Mouse (Mus musculus) 3T3-L1 (cell line): Measurements from ENCODE around the gene Col25a1.

ENCODE experiments used
- DNase-seq: peaks from one replicate; pipeline ENCODE4 v3.0.0-alpha.2; 2015; ENCODE audit warnings: low read depth, low spot score

Col25a1 gene

DNA sequence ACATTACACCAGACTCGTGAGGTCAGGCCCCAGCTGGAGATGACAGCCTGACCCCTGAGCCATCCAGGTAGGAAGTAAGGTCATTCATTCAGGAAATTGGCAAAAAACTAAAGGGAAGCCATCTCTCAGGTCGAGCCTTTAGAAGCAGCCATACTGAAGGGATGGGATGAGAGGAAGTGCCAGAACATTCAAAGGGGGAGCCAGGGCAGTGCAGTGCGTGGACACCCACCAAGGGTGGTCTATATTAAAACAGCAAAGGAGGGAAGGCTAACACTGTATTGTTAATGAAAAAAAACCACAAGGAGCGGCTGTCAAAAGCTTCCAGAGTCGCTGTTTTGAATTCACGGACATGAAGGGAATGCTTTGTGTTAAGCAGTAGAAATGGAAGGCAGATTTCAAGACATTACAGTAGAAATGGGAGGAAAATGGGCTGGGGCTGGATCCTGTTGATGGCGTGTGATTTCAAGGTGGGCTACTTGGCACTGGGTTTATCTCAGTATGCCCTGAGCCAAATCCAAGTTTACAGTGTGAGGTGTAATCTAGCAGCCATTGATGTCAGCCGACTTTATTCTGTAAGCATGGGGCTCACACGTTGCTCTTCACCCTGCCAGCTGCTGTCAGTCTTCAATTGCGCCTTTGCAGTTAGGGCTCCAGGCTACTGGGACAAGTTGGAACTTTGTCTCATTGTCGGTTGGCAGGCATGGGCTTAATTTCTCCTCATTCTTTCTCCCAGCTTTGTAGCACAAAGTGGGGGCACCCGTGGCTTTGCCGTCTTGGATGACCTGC, 312.7 kb downstream of the Col25a1 start:
- no peak for DNase-seq

DNA sequence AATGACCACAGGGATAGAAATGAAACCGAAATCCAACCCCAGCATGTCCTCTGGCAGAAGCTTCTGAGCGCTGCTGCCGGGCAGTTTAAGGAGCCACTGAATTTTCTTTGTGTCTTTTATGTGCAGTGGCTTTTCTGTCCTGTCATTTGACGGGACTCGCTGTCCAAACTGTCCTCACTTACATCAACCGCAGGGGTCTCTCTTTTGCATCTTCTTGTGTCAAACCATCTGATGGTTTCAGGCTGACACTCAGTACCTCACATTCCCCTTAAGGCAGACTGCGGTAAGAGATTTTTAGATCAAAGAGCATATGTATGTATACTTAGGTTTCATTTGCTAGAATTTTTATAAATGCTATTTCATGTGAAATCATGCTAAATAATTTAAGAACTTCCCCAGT, 318.6 kb downstream of the Col25a1 start:
- DNase-seq: no peak

DNA sequence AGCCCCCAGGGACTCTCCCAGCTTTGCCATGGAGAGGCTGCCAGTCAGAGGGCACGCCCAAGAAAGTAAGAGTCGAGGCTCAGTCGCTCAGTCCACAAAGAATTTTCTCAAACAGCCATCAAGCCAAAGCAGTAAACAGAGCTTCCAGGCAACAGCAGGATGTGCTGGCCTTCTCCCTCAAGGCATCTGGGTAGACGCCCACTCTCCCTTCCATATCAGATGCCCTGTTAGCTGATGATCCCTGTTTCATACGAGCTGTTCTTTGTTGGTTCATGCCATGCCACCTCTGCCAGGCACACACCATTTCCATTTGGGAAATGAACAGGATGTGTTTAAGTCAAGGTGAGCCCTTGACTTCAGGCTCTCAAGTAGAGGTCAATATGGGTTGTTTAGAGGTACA, 334.1 kb downstream of the Col25a1 start:
- DNase-seq: no peak

DNA sequence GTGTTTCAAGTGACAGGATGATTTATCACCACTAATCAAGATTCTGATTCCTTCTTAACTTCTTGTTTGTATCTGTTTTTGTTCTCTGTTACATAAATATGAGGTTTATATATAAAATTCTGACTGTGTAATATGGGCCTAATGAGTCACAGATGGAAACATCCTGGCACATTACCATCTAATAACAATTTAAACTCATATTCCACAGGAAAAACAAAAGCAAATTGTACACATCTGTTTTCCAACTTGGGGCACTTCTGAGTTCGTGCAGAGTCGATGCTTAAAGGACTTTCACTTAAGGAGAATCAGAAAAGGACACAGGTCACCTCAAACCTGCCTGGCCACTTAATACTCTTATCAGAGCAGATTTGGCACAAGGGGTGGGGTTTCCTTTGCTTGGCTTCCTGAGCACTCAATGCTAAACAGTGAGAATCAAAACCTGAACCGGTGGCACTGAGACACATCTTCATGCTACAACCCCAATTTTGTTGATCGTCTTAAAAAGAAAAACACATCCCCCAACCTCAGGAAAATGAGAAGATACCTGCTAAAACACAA, 342.0 kb downstream of the Col25a1 start:
- no peak for DNase-seq

DNA sequence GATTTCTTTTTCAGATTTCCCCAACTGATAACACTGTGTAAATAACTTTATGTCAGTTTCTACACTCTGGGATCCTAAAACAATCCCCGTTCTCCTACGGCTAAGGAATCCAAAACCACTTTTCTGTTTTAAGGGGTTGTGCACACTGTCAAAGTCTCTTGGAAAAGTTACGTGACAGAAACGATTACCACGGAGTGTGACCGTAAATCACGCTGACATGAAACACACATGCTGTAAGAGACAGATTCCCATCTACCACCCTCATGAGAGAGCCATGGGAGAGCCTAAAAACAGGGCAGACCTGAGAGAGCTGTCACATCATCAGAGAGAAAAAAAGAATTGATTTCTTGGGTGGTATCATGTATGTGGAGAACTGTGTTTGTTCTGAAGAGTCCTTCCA, 342.7 kb downstream of the Col25a1 start:
- DNase-seq: no peak

DNA sequence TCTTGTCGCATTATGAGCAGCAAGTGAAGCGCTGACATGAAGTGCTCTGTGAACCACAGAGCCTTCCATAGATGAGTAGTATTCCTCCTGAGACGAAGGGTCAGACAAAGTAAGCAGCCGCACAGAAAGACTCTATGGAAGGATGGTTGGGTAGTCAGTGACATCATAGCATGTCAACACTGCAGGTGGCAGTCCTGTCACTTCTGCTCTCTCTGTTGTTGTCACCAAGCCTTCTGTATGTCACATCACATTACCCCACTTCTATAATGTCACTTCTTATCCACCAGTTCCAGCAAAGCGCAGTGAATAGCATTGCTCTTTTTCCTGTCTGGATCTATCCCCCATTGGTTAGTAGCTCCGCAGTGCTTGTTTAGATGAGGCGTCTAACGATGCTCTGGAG, 351.2 kb downstream of the Col25a1 start:
- no peak for DNase-seq

DNA sequence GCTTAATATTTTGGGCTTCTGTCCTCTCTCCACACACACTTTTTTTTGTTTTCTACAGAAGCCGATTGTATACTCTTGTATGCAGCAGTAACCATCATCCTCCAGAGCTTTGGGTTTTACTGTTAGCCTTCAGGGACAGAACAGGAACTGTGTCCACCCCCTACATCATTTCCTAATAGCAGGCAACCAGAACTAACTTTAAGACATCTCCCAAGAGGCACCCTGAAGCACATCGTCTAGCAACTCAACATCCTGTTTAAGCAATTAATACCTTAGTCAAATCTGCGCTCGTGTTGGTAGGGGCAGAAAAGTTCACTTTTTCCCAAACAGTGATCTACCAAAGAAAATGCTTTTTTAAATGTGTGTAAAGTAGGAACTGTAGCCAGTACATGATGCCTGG, 357.5 kb downstream of the Col25a1 start:
- no peak for DNase-seq

DNA sequence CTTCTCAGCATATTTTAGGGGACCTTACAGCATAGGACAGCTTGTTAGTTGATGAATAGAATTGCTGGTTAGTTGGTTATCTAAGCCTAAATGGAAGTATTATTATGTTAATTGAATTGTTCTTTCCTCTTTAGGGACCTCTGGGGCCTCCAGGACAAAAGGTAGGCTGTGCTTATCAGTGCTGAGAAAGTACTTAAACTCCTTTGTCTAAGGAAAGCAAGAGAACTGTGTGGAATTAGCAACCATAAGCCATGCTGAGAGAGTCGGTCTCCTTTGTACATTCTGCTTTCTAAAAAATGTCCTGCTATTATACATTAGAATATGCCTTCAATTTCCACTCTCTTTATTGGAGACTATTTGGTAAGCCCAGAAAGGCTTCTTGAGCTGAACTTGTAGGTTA, 362.9 kb downstream of the Col25a1 start:
- no peak for DNase-seq

DNA sequence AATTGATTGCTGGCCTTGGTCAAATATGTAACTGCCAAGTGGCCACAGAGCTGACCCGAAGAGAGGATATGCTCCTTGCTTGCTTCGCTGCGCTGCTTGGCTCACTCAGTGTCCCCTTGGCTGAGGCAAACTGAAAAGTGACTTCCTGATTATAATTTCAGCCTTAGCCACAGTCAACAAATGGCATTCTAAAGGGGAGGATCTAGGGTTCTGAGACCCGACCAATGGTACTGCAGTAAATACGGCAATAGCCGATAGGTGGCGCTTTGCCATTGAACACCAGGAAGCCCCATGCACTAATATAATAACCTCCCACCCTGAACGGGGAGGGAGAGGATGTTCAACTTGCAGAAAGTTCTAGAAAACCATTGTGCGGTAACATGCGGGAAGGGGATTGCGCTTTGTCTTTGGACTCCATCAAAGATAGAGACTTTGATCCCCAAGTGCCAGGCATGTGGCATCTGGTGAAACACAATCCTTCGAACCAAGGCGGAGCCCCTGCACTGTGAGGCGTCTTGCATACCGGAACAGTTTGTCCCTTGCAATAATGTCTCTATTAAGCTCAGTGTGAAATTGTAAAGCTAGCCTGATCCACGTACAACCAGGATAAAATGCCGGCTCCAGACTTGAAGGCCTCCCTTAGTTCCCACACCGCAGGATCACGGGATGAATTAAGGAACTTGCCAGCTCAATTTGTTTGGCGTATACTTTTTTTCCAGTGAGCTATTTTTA, 363.5 kb downstream of the Col25a1 start:
- DNase-seq: no peak

DNA sequence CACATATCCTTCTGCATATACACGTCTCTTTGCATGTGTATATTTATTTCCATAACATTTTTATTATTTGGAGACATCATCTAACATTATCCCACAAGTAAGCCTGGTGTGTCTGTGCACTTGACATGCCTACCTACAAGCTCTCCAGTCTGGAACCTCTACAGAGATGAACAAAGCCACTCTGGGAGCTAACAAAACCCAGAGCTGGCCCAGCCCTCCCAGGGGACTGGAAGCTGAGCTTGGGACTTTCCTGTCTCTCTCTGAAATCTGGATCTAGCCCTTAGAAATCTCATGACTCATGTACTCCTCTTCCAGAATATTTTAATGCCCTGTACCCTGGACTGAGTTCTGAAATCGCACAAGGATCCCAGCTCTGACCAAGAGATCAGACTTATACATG, 365.7 kb downstream of the Col25a1 start:
- peak; percentile 17 for DNase-seq

DNA sequence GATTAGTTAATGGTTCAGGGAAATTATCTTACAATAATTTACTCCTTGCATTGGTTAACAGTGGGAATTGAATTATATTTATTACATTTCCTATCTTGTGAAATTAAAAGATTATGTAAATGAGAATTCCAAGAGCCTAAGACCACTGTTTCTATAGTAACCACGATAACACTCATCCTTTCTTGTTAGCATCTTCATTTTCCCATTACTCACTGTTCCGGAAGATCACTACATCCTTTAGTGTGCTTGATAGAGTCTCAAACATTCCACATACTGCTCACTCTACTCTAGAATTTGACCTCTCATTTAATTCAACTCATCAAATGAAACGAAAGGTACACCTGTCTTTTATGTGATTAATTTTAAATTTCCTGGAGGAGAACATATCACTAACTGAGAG, 370.4 kb downstream of the Col25a1 start:
- DNase-seq: no peak

DNA sequence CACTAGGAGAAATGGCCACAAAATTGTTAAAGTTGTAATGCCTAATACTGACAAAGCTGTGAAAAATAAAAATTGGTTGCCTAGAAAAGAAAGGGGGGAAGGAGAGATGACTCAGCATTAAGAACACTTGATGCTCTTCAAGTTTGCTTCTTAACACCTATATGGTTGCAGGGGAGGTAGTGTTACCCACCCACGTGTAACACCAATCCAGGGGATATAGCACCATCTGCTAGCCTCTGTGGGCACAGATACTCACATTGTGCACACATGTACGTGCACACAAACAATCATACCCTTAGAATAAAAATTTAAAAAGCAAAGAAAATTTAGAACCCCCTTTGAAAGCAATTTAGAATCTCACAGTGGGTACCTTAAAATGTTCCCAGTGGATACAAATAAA, 377.0 kb downstream of the Col25a1 start:
- no peak for DNase-seq

DNA sequence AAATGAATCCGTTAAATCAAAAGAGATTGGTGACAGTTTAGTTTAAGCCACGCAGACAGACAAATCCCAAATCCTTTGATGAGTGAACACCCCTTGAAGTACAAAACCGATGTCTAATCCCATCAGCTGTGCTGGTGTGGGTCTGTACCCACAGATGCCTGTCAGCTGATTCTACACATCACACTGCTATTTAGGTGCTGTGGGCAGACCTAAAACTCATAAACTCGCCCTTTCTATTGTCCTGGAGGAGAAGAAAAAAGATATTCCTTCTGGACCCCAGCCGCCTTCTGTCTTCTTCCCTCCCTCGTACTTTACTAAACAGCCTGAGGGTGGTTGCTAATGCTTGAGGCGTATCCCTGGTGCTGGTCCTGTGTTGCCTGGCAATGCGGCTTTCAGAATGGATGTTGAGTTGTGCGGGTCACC, 387.2 kb downstream of the Col25a1 start:
- DNase-seq: no peak

DNA sequence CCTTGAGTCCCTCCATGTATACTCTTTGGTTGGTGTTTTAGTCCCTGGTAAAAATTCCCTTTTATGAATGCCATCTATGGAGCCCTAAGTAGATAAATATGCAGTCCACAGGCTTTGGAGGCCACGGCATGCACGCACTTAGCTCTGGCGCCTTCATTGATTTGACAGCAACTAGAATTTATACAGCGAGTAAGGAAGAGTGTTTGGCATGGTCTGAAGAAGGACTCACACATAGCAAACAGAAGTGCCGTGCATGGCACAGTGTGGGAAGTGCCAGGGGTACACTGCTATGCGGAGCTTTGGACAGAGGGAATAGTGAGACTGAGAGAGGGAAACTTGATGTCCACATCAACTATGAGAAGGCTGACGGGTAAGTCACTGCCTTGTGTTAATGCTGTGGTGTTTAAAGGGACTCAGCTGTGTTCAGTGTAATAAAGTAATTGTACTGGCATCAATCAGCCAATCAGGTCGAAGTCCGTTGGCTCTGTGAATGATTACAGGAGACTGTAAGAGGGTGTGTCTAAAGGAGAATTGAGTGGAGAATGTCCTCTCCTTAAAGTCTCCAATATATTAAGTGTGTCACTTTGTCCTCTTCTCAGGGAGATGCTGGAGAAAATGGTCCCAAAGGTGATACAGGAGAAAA, 390.7 kb downstream of the Col25a1 start:
- no peak for DNase-seq

DNA sequence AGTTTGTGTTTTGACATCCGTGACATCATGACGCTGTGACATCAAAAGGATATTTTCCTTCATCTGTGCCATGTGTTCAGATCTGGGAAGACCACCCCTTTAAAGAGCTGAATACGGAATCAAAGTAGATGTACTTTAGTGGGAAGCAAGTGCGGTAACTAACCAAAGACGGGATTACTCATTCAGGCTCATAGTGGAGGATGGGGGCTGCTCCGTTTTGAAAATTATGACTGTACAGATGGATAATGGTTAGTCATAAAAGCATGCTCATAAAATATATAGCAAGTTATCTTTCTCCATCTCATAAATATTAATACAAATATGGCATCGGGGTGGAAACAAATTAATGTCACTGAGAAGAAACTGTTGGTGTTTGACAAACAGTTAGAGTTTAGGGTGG, 391.7 kb downstream of the Col25a1 start:
- DNase-seq: no peak

DNA sequence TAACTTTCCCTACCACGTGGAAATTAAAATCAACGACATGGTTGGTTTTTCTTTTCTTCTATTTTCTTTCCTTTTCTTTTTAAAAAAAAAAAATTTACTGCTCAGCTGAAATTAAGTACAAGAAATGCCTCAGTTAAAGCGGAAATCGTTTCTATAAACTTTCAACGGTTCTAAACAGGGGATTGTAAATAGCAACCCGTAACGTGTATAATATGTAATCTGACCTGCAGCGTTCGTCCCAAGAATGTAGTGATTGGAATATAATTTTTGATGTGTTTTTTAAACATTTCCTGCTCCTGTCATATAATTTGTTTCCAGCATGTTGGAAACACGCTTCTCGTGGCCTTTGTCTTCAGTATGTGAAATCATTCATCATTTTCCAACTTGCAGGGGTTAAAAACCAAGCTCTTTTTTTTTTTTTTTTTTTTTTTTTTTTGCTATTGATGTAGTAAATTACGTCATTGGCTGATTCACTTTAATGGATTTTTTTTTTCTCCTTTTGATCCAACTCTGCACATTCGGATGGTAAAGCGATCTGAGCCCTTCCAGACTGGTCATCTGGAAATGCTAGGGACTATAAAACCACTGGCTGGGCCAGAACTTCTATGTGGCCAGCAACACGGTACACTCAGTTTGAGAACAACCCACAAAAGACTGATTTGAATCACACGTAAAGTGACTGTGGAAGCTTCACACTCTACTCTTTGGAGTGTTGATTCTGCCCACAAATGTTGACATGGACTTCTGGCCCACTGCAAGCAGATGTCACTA, 393.3 kb downstream of the Col25a1 start:
- DNase-seq: no peak

DNA sequence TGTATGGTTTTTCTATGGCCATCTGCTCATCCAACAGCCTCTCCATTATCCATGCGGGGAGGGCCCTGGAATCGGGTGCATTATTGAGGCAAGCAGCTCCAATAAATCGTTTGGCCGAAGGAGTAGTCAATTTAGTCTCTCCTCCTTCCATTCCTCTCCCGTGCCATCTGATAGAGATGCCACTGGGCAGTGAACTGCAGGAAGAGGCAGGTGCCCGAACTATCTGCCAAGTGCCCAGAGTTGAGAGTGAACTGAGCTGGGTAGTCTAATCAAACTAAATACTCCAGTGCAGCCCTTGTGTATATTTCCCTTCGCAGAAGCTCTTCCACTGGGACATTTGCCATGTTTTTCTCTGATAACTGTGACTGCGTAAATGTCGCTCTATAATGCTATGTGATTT, 403.7 kb downstream of the Col25a1 start:
- DNase-seq: no peak

DNA sequence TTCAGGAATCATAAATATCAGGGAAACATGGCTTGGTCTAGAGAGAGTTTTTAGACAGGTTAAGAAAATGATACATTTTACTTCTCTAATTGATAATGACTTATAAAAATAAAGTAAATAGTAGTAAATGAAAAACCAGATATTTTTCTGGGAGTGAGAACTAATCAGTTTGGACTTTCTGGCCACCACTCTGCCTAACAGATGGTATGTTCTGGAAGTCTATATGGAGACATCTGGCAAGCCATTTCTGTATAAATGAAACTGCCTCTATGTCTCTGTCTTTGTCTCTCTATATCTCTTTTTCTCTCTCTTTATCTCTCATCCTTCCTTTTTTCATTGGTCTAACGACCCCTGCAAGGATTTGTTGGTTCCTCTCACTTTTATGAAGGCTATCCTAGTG, 410.2 kb downstream of the Col25a1 start:
- DNase-seq: no peak

DNA sequence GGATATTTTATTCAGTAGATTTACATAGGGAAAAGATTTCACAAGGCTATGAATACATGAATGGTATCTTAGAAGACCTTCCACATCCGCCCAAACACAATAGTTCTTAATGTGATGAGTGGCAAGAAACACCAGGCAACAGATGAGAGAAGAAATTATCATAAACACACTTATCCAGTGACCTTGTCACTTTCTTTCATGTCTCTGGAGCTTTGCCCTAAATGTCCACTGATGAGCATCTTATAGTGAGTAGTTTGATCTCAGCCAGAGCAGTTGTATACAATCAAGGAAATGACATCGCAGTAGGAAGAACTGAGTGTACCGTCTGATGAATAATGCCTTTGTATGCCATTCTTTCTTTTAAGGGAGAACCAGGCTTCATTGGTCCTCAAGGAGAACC, 414.7 kb downstream of the Col25a1 start:
- no peak for DNase-seq

DNA sequence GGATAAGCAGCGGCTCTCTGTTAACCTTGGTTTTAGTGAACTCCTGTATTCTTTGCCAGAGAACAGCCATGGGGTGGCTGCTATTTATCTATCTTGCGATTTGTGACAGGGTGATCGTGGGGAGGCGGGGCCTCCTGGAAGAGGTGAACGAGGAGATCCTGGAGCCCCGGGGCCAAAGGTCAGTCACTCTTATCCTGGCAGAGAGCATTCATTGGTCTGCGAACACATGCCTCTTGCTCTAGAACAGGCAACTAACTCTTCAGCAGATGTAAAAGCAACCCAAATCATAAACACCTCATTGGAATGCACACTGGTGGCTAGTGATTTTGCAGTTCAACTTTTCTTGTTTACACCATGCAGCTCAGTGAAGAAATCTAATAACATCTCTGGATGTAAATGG, 417.8 kb downstream of the Col25a1 start:
- DNase-seq: no peak

DNA sequence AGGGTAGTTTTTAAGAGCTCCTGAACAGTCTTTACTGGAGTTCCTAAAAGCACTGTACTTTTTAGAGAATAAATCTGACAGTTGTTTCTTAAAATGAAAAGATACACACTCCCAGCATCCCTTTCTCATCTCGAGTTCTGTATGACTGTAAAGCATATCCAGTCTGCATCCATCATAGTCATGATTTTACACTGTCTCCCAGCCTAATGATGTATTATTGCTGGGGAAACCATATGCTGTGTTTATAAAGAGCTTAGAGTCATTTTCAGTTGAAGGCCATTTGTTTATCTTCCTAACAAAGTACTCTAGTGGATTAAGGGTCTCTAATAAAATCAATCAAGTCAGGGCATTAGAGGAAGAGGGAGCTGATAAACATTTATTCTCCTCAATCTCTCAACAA, 425.0 kb downstream of the Col25a1 start:
- DNase-seq: no peak

DNA sequence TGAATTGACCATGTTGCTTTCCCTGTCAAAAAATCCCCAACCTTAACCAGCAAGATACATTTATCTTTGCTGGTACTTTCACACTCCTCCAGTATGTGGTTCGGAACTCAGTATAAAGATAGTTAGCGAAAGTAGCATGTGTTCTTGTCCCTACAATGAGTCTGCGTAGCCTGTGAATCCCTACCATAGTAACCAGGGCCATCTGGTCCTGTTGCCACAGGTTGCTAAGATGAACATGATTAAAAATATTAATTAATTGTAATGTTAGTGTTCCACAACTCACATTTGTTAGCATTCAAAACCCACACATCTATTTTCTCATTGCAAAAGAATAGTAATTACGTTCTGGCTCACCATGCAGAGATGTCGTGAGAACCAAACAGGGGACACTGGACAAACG, 434.3 kb downstream of the Col25a1 start:
- no peak for DNase-seq
